Mouse (Mus musculus) embryo, embryonic 10 days (tissue): ENCODE data around the gene Pxylp1.

Experiments
- DNase-seq: peaks from one replicate; pipeline ENCODE4 v3.0.0-alpha.2; 2015; ENCODE audit warnings: low spot score

Gene Pxylp1

DNA sequence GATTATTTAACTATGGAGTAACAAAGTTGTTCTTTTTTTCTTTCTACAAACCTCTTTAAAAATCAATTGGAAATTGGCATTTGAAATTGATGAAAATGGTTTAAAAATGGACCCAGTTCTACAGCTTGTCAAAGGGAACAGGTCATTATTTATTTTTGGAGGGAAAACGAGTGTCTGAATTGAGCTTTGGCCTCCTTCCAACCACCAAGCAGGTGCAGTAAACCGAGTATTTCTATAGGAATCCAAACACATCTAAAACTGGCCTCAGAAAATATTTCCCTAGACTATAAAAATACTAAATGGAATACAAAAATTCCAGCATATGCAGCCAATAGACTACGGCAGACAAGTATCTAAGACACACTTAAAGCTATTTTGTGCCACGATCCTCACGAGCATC lies 68.9 kb downstream of the Pxylp1 start:
- no peak for DNase-seq

DNA sequence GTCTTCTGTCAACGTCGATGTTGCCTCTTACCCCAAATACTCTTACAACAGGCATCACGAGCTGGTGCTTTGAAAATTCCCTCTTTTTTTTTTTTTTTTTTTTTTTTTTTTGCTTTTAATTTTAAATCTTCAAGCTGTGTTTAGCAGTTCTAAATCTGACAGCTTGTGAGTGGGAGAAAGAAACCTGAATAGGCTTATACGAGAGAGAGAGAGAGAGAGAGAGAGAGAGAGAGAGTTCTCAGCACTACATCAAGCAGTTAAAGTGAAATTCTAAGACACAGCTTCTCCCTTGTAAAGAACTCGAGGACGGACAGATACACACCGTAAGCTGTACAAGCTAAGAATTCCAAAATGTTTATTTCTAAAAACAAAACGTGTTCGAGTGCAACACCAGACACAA lies 69.5 kb downstream of the Pxylp1 start:
- no peak for DNase-seq

DNA sequence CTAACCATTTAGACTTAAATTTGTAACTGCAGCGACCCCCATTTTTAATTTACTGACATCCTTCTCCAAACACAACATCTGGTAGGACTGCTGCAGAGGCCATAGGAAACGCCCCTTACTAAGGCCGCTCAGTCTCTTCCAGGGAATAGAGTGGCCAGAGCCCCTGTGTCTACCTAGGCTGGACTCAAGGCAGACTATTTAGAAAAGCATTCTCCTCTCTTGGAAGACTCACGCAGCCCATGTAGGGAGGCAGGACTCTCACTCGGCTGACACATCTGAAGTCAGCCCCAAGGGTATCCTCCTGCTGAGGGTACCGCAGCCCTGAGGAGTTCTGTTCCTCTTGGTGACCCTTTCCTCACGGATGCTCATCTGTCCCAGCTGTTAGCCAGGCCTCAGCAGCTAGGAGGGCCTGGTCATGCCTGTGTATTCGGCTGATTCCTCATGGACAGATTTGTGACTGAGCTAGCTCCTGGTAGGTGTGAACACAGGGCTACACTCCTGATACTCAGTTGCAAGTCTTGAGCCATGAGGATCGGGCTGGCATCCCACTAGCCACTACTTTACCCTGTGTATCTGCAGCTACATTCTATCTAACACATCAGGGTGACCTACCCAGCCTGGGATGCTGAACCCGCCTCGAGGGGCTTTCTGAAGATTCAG lies 73.5 kb downstream of the Pxylp1 start:
- DNase-seq, result no peak

DNA sequence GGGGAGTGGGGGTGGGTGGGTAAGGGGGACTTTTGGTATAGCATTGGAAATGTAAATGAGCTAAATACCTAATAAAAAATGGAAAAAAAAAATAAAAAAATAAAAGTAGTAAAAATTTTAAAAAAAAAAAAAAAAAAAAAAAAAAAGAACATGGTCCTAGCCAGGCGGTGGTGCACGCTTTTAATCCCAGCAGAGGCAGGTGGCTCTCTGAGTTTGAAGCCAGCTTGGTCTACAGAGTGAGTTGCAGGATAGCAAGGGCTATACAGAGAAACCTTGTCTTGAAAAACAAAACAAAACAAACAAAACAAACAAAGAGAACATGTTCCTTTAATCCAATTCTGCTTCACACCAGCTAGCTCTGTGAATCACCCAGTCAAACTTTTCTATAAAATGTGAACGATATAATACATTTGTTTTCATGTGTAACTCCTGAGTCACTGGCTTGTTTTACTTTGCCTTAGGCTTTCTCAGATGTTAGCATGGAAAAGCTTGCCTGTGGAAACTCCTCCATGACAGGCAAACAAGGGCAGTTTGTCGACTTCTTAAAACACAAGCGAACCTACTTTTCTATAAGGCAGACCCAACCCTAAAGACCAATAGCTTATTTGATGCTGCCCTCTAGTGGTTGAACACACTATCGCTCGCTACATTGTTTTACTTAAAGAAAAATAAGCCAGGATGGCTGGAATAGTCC lies 74.2 kb downstream of the Pxylp1 start:
- DNase-seq, result peak; percentile 90

DNA sequence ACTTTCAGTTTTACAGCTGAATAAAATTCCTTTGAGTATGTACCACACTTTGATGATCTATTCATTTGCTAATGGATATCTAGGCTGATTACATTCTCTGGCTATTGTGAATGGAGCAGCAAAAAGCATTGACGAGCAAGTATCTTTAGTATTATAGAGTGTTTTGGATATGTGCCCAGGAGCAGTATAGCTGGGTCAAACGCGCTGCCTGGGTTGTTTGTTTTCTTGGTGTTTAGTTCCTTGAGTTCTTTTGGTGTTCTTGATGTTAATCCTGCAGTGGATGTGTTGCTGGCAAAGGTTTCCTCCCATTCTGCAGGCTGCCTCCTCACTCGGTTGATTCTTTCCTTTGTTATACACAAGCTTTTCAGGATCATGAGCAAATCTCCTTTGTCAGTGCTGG lies 80.5 kb downstream of the Pxylp1 start:
- DNase-seq, result no peak

DNA sequence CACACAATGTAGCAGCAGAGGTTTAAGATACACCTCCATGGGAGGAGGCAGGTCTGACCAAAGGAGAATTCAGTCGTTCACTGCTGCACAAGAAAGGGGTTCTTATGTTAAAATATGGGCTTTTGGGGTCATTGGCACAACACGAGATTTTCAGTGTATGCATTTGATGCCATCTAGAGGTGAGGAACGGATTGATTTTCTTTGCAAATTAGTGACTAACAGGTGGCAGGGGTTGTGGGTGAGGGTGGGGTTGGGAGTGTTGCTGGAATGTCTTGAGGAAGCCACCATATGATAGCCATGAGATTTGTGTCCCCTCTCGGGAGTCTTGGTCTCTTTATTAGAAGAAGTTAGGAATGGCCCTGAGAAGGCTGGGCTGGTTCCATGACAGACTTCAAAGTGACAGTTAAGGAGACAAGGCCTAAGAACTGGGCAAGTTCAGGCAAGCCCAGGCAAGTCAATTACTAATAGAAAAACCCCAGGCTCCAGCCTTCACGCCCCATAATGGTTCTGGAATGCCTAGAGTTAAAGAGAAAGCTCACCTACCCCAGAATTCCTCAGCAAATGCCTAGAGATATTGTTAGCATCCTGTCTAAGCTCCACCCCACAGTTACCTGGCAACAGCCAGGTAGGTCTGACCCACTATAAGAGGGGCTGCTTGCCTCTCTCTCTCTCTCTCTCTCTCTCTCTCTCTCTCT lies 92.2 kb downstream of the Pxylp1 start:
- DNase-seq, result peak; percentile 23

DNA sequence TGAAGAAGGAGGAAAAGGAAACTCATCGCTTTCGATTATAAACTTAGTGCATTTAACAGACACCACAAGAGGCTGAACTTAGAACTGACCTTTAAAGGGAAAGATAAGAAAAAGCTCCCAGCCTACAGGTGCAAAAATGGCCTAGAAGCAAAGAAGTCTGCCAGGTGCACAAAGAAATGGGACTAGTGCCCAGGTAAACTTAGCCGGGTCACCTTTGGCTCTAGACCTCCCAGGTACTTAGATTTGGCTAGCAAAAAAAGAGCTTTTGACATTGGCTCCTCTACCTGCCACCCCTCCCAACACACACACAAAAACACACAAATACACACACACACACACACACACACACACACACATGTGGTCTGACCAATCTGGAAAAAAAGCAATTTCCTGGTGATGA lies 95.2 kb downstream of the Pxylp1 start:
- no peak for DNase-seq

DNA sequence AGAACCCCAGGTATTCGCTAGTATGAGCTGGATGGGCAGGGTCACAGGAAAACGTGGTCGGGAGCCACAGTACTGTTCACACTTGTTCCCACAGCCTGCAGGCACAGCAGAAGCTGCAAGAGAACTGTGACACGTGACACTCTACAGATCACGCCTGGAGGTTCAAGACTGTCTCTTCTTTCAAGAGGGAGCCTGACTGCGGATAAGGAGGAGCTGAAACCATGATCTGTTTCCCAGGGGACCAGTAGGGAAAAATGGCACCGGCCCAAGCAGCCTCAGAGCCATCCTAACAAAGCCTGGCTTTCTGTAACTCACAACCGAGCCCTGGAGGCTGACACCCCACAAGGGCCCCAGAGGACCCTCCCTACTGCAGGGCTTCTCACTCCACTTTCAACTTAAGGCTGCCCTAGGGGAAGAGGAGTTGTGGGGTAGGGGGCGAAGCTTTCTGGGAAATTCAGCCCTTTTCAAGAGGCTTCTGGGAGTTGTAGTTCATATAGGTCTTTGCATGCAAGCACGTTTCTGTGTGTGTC lies 97.0 kb downstream of the Pxylp1 start:
- DNase-seq, result peak; percentile 66

DNA sequence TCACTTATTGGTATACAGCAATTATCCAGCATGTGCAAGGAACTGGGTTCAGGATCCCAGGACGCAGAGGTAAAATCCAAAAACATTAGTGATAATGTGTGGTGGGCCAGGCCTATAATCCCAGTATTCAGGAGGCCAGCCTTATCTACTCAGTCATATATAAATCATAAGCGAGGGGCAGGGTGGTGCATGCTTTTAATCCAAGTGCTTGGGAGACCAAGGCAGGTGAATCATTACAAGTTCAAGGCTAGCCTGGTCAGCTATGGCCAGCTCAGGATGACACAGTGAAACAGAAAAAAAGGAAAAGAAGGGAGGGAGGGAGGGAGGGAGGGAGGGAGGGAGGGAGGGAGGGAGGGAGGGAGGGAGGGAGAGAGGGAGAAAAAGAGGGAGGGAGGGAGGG lies 97.9 kb downstream of the Pxylp1 start:
- no peak for DNase-seq

DNA sequence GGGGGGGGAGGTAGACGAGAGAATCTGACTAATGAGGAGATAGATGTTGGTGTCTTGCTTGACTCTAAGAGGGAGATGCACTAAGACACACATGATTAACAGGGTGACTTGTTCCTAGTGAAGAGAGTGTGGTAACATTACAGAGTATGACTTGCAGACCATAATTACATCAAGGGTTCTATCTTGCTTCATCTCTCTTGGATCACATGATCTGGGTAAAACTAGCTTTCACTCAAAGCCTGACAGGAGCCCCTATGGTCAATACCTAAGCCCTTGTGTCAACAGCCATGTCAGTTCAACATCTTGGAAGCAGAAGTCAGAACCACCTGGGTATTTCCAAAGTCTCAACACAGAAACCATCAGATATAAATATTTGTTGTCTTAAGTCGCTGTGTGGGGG lies 99.9 kb downstream of the Pxylp1 start:
- DNase-seq, result no peak

DNA sequence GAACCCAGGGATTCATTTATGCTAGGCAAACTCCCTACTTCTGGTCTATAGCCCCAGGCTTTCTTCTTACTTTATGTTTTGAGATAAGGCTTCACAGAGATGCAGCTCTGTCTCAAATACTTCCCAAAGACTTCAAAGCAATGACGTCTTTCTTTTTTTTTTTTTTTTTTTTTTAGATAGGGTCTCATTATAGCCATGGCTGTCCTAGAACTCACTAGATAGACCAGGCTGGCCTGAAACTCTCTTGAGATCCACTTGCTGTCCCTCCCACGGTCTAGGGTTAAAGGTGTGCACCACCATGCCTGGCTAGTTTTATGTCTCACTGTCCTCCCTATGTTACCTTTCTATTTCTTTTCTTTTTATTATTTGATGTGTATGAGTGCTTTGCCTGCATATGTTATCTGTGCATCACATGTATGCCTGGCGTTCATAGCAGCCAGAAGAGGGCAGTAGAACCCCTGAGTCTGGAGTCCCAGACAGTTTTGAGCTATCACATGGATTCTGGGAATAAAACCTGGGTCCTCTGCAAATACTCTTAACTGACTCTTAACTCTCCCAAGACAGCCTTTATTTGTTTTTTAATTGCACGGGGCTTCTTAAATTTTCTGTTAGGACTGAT lies 102.0 kb downstream of the Pxylp1 start:
- DNase-seq, result peak; percentile 42

DNA sequence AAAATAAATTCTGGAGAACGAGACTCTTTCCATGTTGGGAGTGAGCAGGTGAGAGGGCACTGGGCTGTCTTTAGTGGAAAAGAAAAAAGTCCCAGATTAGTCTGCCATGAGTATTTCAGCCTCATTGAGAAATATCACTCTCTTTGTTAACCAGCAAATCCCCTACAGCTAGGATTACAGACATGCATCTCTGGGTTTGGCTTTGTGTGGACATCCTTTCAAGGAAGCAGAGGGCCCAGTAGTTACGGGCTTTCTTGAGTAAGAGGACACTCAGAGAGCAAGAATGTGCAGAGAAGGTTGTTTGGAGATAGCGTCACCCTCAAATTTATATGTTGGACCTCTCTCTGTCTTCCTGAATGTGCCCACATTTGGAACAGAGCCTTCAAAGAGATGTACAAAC lies 102.6 kb downstream of the Pxylp1 start:
- no peak for DNase-seq

DNA sequence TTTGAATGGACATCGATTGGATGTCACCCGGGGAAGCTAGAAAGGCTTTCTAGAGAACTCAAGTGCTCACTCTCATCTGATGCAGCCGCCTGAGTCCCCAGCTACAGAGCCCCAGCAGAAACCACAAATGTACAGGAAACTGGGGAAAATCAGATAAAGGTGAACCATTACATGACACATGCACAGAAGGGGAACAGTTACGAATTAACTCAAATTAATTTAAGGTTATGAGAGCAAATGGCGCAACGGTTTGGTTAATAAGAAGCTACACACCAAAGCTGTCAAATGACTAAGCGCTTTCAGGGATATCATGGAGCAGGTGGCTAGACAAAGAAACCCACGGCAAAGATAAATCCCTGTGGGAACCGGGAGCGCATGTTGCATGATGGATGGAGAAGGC lies 104.7 kb downstream of the Pxylp1 start:
- DNase-seq, result no peak

DNA sequence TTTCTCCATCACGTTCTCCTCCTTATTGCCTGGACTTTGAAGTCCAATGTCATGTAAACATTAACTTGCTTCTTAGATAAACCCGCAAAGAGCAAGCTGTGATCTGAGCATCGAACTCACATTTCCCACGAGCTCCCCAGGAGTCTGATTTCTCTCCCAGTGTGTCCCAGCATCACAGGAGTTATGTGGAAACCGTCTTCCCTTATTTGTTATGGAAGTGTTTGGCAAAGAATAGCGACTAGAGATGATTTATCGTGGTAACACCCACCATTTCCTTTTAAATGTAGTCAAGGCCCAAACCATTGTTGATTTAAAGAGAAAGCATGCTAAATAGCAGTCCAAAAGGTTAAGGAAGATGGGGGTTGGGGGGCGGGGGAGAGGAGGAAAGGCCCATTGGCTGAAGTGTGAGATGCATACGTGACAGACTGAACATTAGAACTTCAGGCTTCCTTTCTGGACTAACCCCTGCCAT lies 106.6 kb downstream of the Pxylp1 start:
- no peak for DNase-seq

DNA sequence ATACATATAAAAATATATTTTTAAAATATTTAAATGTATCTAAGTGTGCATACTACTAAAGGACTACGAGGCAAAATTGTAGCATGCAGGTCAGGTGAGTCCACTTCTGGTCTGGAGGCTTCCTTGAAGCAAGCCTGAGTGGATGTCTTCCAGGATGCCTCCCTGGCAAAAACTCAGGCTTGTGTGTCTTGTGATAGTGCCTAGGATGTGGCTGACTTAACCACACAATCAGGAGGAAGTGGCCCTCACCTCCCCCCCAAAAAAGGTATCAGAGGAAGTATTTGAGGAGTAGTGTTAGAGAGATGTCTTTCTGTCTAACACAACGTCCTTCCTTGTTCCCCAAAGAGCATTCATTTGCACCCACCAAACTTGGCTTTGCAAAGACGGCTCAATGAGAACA lies 107.3 kb downstream of the Pxylp1 start:
- no peak for DNase-seq

DNA sequence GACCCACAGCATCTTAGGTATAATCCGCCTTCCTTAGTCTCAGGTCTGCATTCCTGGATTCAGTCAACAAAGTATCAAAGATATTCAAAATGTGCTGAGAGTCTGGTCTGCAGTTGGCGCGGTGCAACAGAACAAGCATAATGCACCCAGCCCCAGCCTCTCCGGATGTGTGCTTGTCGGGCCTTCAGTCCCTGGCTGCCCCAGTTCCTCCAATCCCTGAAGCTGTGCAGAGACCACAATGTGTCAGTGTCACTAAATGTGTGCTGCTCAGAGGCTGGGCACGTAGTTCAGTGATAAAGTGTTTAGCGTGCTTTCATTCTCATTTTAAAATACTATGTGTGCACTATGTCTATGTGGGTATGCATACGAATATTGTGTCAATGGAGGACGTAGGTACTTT lies 108.8 kb downstream of the Pxylp1 start:
- no peak for DNase-seq

DNA sequence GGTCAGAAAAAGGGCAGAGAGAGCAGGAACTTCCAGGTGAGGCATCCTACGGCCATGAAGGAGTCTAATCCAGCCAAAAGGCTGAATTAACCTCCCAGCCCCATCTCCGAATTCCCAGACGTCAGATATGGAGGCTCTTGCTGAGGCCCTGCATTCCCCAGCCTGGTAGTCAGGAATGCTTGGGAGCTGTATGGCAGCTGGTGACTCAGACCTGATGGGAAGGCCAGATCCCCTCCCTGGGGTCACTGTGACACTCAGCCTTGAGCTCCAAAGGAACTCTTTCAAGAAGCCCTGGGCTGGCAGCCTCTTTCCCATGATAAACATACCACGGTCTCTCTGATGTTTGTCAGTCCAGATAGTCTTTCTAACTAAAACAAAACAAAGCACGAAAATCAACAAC lies 109.2 kb downstream of the Pxylp1 start:
- DNase-seq, result peak; percentile 29

DNA sequence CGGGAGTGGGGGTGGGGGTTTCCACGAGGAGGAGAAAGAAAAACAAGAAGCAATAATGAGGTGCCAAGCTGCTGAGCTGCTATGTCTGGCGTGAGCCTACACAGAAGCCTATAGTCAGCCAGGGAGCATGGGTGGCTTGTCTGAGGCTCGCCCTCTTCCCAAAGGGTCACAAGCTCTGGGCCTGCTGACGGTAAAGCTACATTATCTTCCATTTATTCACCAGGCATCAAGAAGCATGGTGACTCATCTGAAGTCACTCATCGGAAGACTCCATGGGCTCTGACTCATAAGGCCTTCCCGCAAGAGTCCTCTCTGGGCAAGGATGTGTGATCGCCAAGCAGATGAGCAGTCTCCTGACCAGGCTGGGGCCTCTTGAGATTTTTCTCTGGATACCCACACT lies 110.4 kb downstream of the Pxylp1 start:
- no peak for DNase-seq
